Mouse (Mus musculus): ENCODE results near the gene Rps6ka3.

Gene Rps6ka3

GRCm38 (mm10) chrX:159210007-159210406 lies at the start of gene Rps6ka3:
Rps6ka3 (plus strand) TSS chrX:159210307.
- DNase-seq (ENCODE audit: low read depth, low spot score), result no peak

- no peak for DNase-seq (ENCODE audit: low read depth, low spot score)
Observed at GRCm38 (mm10) chrX:159169200-159169599, 40.9 kb upstream of the Rps6ka3 start.

GRCm38 (mm10) chrX:159171579-159171978 lies 38.5 kb upstream of the Rps6ka3 start:
- DNase-seq (ENCODE audit: low read depth, low spot score), result no peak

DNA sequence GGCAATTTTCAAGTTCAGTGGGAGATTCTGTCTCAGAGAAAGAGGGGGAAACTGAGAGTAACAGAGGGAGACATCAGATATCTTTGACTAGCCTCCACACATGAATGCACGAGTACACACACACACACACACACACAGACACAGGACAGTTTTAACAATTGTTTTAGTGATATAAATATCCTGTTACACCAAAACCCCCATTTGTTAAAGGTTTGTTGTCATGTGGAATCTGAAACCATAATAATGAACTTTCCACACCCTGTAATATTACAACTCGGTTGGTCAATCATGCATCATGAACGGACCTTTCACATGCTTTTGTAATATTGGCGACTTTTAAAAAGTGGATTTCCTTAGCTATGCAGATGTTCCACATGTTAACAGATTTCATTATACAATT lies 18.5 kb upstream of the Rps6ka3 start:
- DNase-seq (ENCODE audit: low read depth, low spot score), result no peak

- DNase-seq (ENCODE audit: low read depth, low spot score), result no peak
Observed at GRCm38 (mm10) chrX:159199495-159199894, 10.6 kb upstream of the Rps6ka3 start.

DNA sequence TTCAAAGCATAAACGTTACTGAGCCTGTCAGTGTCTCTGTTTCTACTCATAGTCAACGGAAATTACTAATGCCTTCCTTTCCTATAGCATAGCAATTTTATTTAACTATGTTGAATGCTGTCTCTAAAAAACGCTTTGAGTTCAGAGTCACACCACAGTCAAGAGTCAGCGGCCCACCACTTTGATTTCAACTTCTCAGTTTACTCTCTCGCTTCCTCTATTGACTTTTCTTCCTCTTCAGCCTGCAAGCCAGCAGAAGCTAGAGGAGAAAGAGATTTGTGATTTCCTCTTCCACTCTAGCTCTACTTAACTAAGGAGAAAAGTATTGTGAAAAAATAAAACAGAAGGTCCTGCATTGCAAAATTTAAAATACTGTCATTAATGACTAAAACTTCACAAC lies 10.0 kb upstream of the Rps6ka3 start:
- DNase-seq (ENCODE audit: low read depth, low spot score), result no peak

DNA sequence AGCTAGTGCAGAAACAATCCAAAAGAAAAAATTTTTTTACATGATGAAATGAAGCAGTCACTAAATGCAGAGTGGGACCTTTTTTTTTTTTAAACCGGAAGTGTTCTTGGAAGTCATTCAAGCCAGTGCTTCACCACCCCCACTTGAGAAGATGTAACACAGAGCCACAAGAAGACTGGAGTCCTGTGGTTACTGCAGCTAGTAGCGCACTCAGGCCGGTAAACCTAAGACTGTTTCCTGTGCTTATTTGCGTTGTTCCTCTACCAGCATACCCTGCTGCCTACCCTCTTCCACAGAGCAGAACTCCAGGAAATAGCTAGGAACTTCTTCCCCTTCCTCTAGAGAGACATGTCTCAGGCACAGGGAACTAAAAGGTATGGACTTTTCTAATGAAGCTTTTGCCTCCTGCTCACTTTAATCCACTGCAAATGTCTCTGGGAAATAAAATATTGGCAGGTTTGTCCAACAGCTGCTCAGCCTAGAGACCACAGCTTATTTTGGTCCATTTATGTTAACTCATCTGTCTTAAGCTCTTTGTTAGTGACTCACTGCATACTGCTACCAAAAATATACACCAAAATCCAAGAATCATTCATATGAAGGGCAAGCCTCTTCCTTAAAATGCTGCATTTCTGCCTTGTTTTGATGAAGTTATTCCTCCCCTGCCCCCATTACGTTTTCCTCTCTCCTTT lies 931 bp downstream of the Rps6ka3 start:
- no peak for DNase-seq (ENCODE audit: low read depth, low spot score)

- DNase-seq (ENCODE audit: low read depth, low spot score), result no peak
Observed at GRCm38 (mm10) chrX:159215253-159215652, 5.1 kb downstream of the Rps6ka3 start.

DNA sequence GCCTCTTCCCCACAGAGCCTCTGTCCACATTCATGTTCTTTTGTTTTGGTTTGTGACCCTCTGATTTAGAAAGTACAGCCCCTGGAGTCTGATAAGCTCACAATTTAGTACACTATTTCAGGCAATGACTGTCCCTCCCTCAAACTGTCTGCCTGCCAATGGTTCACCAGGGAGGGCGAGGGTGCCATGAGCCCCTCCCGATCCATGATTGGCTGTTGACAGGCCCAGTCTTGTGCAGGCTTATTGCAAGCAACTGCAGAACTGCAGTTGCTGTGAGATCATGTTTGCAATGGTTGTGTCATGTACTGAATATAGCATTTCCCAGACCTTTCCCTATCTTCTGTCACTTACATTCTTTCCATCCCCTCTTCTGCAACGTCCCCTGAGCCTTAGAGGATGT lies 12.4 kb downstream of the Rps6ka3 start:
- no peak for DNase-seq (ENCODE audit: low read depth, low spot score)

- DNase-seq (ENCODE audit: low read depth, low spot score), result no peak
Observed at GRCm38 (mm10) chrX:159237275-159237674, 27.2 kb downstream of the Rps6ka3 start.

- DNase-seq (ENCODE audit: low read depth, low spot score), result no peak
Observed at GRCm38 (mm10) chrX:159254001-159254884, 44.1 kb downstream of the Rps6ka3 start.

DNA sequence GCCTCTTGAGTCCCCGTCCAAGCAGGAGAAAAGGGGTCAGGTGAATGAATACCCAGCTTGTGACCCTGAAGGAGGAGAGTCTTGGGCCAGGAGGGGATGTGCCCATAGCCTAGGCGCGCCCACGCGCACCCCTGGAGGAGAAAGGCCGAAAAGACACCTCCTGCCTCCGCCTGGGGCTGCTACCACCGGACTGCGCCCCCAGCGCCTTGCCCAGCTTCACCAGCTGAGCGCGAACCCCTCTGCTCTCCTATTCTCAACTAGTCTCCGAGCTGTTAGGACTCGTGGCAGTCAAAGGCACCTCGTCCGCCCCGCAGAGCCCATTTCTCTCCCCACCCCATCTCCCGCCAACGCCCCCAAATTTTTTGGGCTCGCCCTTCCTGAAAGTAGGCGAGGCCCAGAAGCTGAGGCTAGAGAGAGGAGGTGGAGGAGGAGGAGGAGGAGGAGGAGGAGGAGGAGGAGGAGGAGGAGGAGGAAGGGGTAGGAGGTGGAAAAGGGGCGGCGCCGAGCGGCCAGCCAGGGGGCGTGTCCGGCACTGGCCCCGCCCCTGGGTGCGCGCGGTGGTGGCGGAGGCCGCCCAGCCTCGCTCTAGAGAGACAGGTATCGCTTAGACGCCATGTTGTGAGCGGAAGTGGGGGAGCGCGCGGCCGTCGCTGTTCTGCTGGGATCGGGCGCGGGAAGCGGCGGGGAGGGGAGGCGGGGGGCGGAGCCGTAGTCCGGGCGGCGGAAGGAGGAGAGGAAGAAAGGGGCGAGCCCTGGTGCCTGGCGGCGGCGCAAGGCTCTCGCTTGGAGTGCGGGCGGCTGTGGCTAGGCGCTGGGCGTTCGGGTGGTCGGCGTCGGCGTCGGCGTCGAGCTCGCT lies 45.2 kb downstream of the Rps6ka3 start:
- DNase-seq (ENCODE audit: low read depth, low spot score), result peak; percentile 75

DNA sequence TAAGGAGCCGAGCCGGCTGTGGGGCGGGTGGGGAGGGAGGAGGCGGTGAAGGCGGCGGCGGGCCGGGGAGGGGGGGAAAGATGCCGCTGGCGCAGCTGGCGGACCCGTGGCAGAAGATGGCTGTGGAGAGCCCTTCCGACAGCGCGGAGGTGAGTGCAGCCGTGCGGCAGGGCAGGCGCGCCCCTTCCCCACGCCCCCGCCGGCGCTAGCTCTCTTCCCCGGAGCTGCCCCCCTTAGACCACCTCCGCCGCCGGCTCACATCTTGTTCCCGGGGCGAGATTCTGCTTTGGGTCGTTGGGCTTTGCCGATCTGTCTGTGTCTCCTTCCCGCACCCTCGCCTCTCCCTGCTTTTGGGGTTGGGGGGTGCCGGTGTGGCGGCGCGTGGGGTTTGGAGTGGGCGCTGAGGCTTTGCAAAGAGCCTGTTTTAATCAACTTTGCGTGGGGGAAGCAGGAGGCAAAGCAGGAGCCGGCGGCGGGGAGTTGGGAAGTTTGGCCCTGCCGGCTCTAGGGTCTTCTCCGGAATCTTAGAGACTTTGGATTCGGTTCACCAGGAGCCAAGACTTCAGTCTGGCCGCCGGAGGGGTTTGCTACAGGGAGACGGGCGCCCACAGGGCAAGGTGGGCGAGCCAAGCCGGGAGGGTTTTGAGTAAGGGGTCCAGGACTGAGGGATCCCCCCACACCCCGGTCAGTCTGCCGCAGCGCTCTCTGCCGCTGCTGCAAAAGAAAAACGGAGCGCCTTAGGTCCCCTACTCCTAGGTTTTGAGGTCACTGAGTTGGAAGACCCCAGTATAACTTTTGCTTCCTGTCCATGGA lies 46.1 kb downstream of the Rps6ka3 start:
- no peak for DNase-seq (ENCODE audit: low read depth, low spot score)

- no peak for DNase-seq (ENCODE audit: low read depth, low spot score)
Observed at GRCm38 (mm10) chrX:159256921-159257421, 46.9 kb downstream of the Rps6ka3 start.

DNA sequence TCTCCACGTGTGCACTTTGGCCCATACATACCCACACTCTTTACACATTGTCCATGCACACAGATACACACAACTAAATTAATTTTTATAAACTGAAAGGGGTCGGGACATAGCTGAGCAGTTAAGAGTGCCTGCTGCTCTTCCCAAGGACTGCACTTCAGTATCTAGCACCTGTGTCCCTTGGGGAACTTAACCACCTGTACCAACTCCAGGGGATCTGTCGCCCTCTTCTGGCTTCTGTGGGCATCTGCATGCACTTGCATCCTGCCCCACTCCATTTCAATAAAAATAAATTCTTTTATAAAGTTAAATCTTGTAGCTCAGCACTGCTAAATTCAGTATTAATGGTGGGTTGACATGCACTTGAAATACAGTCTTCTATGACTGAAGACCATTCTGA lies 54.6 kb downstream of the Rps6ka3 start:
- no peak for DNase-seq (ENCODE audit: low read depth, low spot score)

DNA sequence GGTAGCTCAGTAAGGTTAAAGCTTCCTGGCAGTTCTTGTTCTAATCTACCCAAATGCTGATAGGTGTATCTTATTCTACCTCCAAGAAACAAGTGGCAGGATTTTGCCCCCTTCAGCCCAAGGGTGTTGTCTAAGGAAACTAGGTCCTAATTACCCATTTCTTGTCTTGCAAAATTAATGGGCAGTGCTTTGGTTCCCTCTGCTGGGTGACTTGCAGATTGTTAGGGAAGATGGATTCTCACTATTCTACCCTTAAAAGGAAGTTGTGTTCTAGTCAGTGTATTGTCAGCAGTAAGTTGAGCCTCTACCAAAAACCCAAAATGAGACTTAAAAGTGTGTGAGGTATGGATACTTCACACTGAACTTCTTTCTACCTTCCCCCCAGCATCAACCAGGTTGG lies 59.0 kb downstream of the Rps6ka3 start:
- DNase-seq (ENCODE audit: low read depth, low spot score), result no peak

- no peak for DNase-seq (ENCODE audit: low read depth, low spot score)
Observed at GRCm38 (mm10) chrX:159286765-159287164, 76.7 kb downstream of the Rps6ka3 start.

DNA sequence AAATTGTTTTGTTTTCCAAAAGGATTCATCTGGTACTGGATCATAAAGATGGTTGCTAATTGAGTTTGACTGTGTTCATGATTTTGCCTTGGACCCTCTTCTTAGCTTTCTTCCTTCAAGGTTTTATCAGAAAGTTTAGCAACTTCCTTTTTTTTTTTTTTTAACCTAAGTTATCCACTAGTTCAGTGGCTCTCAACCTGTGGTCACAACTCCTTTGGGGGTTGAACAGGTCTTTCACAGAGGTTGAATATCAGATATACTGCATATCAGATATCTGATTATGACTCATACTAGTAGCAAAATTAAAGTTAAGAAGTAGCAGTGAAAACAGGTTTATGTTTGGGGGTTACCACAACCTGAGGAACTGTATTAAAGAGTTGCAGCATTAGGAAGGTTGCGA lies 85.8 kb downstream of the Rps6ka3 start:
- no peak for DNase-seq (ENCODE audit: low read depth, low spot score)

DNA sequence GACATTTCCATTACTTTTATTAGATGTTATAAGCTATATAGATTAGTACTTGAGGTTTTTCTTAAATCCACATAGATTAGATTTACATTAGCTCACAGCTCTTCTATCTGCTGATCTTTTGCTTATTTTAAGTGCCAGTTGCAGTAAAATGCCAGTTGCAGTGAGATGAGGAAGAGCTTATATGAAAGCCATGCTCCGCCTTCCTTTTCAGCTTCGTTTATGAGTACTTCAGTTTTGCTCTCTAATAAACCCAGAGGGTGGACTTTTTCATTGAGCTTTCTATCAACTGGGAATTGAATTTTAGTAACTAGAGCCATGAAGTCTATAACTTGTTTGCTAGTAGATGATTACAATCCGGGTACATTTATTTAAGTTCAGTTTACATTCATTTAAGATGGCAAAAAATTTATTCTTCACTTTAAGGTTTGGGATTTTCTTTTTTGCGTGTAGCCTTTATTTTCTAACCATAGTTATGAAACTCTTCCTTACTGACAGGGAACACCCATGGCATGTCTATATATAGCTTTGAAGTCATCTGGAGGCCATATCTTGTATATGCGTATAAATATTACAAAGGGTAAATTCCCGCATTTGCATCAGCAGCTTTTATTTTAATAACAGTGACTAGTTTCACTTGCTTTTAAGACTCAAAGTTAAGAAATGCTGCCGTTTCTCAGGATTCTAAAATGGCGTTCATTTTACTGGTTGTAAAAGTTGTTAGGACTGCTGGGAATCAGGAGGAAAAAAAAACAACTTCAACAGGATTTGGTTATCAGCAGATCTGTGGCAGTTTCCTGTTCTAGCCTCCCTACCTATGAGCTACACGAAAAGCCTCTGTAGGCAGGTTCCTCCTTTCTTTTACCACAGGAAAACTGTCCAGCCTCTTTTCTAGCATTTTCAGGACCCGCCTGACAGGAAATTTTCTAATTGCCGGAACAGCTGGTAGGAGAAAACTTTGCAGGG lies 92.5 kb downstream of the Rps6ka3 start:
- no peak for DNase-seq (ENCODE audit: low read depth, low spot score)

DNA sequence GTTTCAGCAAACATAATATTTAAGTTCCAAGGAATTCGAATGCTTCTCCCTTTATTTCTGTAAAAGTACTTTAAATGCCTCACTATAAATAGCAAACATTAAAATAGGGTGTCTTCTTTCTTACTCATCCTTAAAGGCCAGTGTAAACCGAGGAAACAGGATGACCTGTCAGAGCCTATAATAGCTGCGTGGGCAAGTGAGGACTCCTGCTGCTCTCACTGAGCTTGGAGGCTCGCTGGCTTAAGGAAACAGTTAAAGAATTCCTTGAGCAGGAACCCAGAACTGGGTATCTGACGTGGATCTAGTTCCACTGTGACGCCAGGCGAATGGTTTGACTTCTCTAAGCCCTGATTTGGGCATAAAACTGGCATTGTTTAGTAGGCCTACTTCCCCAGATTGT lies 105.2 kb downstream of the Rps6ka3 start:
- no peak for DNase-seq (ENCODE audit: low read depth, low spot score)
